Mouse (Mus musculus) liver, embryonic 14.5 days (tissue): ENCODE data around the gene Olfr728.

ENCODE experiments used
- CTCF ChIP-seq: IDR thresholded peaks from 2 replicates; pipeline ENCODE4 v1.5.1; 2016; ENCODE audit warnings: antibody characterized with exemption, low read depth, control low read depth
- EP300 ChIP-seq: IDR thresholded peaks from 2 replicates; pipeline ENCODE4 v1.6.1; 2016; ENCODE audit warnings: antibody characterized with exemption, low read depth

DNA sequence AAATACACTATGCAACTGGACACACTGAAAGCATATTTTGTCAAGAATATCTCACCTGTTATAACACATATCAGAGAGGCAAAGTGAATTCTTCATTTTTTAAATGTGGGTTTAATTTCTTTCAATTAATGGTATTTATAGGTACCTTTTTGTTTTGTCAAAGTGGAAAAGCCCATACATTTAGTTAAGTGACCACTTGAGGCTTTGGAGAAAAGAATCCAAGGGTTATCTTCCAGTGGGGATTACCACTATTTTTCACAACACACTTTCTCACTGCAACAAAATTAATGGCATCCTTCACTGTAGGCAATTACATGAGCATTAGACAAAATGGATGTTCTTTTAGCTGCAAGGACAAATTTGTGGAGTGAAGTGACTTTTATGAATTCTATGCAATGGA is 10.3 kb upstream of the Olfr728 start, which contains the start of gene Olfr729:
- no peak for TF ChIP-seq CTCF
- no peak for TF ChIP-seq EP300
